Mouse (Mus musculus) olfactory bulb, adult 2 months (tissue): ENCODE results near the gene Rac3.

Experiments used
- CTCF ChIP-seq: fragments of 200-500 bp; IDR thresholded peaks from 2 replicates; pipeline ENCODE4 v1.5.1; 2012; ENCODE audit warnings: low read depth, mild to moderate bottlenecking, low read length, moderate library complexity; ENCODE audit not compliant: insufficient read depth
- POLR2A ChIP-seq: fragments of 200-500 bp; IDR thresholded peaks from 2 replicates; pipeline ENCODE4 v1.6.1; 2012; ENCODE audit warnings: mild to moderate bottlenecking, low read depth, low read length, moderate library complexity; ENCODE audit not compliant: insufficient read depth

- TF ChIP-seq CTCF (no peak), POLR2A (no peak)
Observed at GRCm38 (mm10) chr11:120707969-120708368, 13.3 kb upstream of the Rac3 start.
